Mouse (Mus musculus) MEL (cell line): ENCODE results near the gene Gm20388. TPM values are rescaled to one million over a fixed set of nuclear protein-coding genes. Genes with fewer than 3 reads are reported as not detected.

Experiments used
- DNase-seq: peaks from one replicate; pipeline ENCODE4 v3.0.0; 2011; ENCODE audit warnings: low read depth, low spot score
- H3K27ac ChIP-seq: 2 replicates; pipeline ENCODE4 v1.5.1; 2012; ENCODE audit warnings: low read depth, mild to moderate bottlenecking, control low read depth, low read length, moderate library complexity; ENCODE audit not compliant: control insufficient read depth
- H3K27me3 ChIP-seq, 2 experiments: fragments of 150-350 bp in 1 of 2; sonication (generic) in 1 of 2; 2 replicates each; pipeline ENCODE4 v1.6.1; 2012; ENCODE audit warnings: low read length in 2 of 2, mild to moderate bottlenecking in 2 of 2, improper control_type of control experiment in 1 of 2, moderate library complexity in 1 of 2; ENCODE audit not compliant: insufficient read depth in 2 of 2, control insufficient read depth in 1 of 2
- H3K36me3 ChIP-seq, 2 experiments: 2 replicates each; pipeline ENCODE4 v1.6.1; 2012 to 2014; ENCODE audit warnings: low read length in 2 of 2, improper control_type of control experiment in 1 of 2, inconsistent platforms in 1 of 2, mild to moderate bottlenecking in 1 of 2; ENCODE audit not compliant: insufficient read depth in 2 of 2, control insufficient read depth in 1 of 2
- H3K4me1 ChIP-seq, 2 experiments: fragments of 150-350 bp in 1 of 2; sonication (generic) in 1 of 2; 2 replicates each; pipeline ENCODE4 v1.6.1; 2012; ENCODE audit warnings: low read length in 2 of 2, improper control_type of control experiment in 1 of 2, mild to moderate bottlenecking in 1 of 2; ENCODE audit not compliant: insufficient read depth in 2 of 2, control insufficient read depth in 1 of 2
- H3K4me3 ChIP-seq, 2 experiments: fragments of 150-350 bp in 1 of 2; sonication (generic) in 1 of 2; 2 replicates each; pipeline ENCODE4 v1.5.1; 2012; ENCODE audit warnings: low read depth in 2 of 2, low read length in 2 of 2, mild to moderate bottlenecking in 2 of 2, moderate library complexity in 2 of 2, control low read depth in 1 of 2, improper control_type of control experiment in 1 of 2; ENCODE audit not compliant: control insufficient read depth in 1 of 2, insufficient read depth in 1 of 2
- H3K79me2 ChIP-seq: 2 replicates; pipeline ENCODE4 v1.6.1; 2012; ENCODE audit warnings: mild to moderate bottlenecking, low read length, moderate library complexity; ENCODE audit not compliant: control insufficient read depth, poor library complexity, insufficient read depth
- H3K9ac ChIP-seq: 2 replicates; pipeline ENCODE4 v1.6.1; 2012; ENCODE audit warnings: low read depth, mild to moderate bottlenecking, control low read depth, low read length, moderate library complexity; ENCODE audit not compliant: control insufficient read depth, poor library complexity, severe bottlenecking
- H3K9me3 ChIP-seq: fragments of 150-350 bp; sonication (generic); replicated peaks from 2 replicates; pipeline ENCODE4 v1.6.1; 2012; ENCODE audit warnings: mild to moderate bottlenecking, low read length, improper control_type of control experiment, moderate library complexity; ENCODE audit not compliant: insufficient read depth
- BHLHE40 ChIP-seq: IDR thresholded peaks from 2 replicates; pipeline ENCODE4 v1.6.1; 2012; ENCODE audit warnings: low read depth, mild to moderate bottlenecking, inconsistent platforms, low read length, improper control_type of control experiment, borderline replicate concordance
- CHD1 ChIP-seq: IDR thresholded peaks from 2 replicates; pipeline ENCODE4 v1.6.1; 2012; ENCODE audit warnings: low read depth, mild to moderate bottlenecking, inconsistent platforms, low read length, improper control_type of control experiment
- CTCF ChIP-seq, 3 experiments: IDR thresholded peaks in 2 of 3; conservative IDR thresholded peaks in 1 of 3; 2 replicates each; pipeline ENCODE4 v1.5.1; 2011 to 2012; ENCODE audit warnings: low read length in 3 of 3, low read depth in 2 of 3, mild to moderate bottlenecking in 2 of 3, improper control_type of control experiment in 1 of 3, inconsistent platforms in 1 of 3, mixed read lengths in 1 of 3, moderate library complexity in 1 of 3; ENCODE audit not compliant: control insufficient read depth in 1 of 3, insufficient read depth in 1 of 3, poor library complexity in 1 of 3, severe bottlenecking in 1 of 3
- E2F4 ChIP-seq: IDR thresholded peaks from 2 replicates; pipeline ENCODE4 v1.6.1; 2011; ENCODE audit warnings: low read depth, low read length, improper control_type of control experiment, borderline replicate concordance
- ELF1 ChIP-seq: IDR thresholded peaks from 2 replicates; pipeline ENCODE4 v1.6.1; 2014; ENCODE audit warnings: low read depth, mild to moderate bottlenecking, inconsistent platforms, low read length, improper control_type of control experiment, moderate library complexity
- GABPA ChIP-seq: IDR thresholded peaks from 2 replicates; pipeline ENCODE4 v1.6.1; 2012; ENCODE audit warnings: low read depth, mild to moderate bottlenecking, inconsistent platforms, low read length, improper control_type of control experiment, moderate library complexity
- GATA1 ChIP-seq: IDR thresholded peaks from 2 replicates; pipeline ENCODE4 v1.6.1; 2011; ENCODE audit warnings: low read depth, low read length, improper control_type of control experiment
- JUND ChIP-seq: IDR thresholded peaks from 2 replicates; pipeline ENCODE4 v1.6.1; 2011; ENCODE audit warnings: low read depth, mild to moderate bottlenecking, improper control_type of control experiment, low read length
- KAT2A ChIP-seq: conservative IDR thresholded peaks from 2 replicates; pipeline ENCODE4 v1.6.1; 2012; ENCODE audit warnings: low read depth, low read length, improper control_type of control experiment, inconsistent platforms
- MAX ChIP-seq: IDR thresholded peaks from 2 replicates; pipeline ENCODE4 v1.6.1; 2011; ENCODE audit warnings: low read length, improper control_type of control experiment
- MAZ ChIP-seq: IDR thresholded peaks from 2 replicates; pipeline ENCODE4 v1.6.1; 2012; ENCODE audit warnings: low read depth, mild to moderate bottlenecking, inconsistent platforms, low read length, improper control_type of control experiment
- MXI1 ChIP-seq: IDR thresholded peaks from 2 replicates; pipeline ENCODE4 v1.6.1; 2011; ENCODE audit warnings: mild to moderate bottlenecking, low read depth, low read length, improper control_type of control experiment
- NELFE ChIP-seq: IDR thresholded peaks from 2 replicates; pipeline ENCODE4 v1.6.1; 2011; ENCODE audit warnings: low read depth, low read length, improper control_type of control experiment
- POLR2A ChIP-seq, 2 experiments: IDR thresholded peaks; 2 replicates each; pipeline ENCODE4 v1.6.1; 2011 to 2012; ENCODE audit warnings: low read length in 2 of 2, mild to moderate bottlenecking in 2 of 2, control low read depth in 1 of 2, improper control_type of control experiment in 1 of 2, low read depth in 1 of 2, moderate library complexity in 1 of 2; ENCODE audit not compliant: control insufficient read depth in 1 of 2, insufficient read depth in 1 of 2, poor library complexity in 1 of 2
- POLR2AphosphoS2 ChIP-seq: IDR thresholded peaks from 2 replicates; pipeline ENCODE4 v1.6.1; 2011; ENCODE audit warnings: low read length, improper control_type of control experiment
- RAD21 ChIP-seq: IDR thresholded peaks from 2 replicates; pipeline ENCODE4 v1.6.1; 2011; ENCODE audit warnings: mild to moderate bottlenecking, low read depth, low read length, improper control_type of control experiment
- RCOR1 ChIP-seq: IDR thresholded peaks from 2 replicates; pipeline ENCODE4 v1.6.1; 2012; ENCODE audit warnings: low read depth, mild to moderate bottlenecking, inconsistent platforms, low read length, improper control_type of control experiment
- SIN3A ChIP-seq: IDR thresholded peaks from 2 replicates; pipeline ENCODE4 v1.6.1; 2012; ENCODE audit warnings: low read length, improper control_type of control experiment, inconsistent platforms
- SMC3 ChIP-seq: IDR thresholded peaks from 2 replicates; pipeline ENCODE4 v1.6.1; 2011; ENCODE audit warnings: low read depth, low read length, improper control_type of control experiment
- TAL1 ChIP-seq: IDR thresholded peaks from 2 replicates; pipeline ENCODE4 v1.6.1; 2012; ENCODE audit warnings: mild to moderate bottlenecking, inconsistent platforms, low read length, moderate library complexity, mixed read lengths
- UBTF ChIP-seq: IDR thresholded peaks from 2 replicates; pipeline ENCODE4 v1.6.1; 2012; ENCODE audit warnings: low read depth, mild to moderate bottlenecking, inconsistent platforms, low read length, improper control_type of control experiment, moderate library complexity, borderline replicate concordance; ENCODE audit not compliant: insufficient read depth
- USF1 ChIP-seq: IDR thresholded peaks from 2 replicates; pipeline ENCODE4 v1.6.1; 2014; ENCODE audit warnings: low read depth, mild to moderate bottlenecking, inconsistent platforms, low read length, improper control_type of control experiment, moderate library complexity
- USF2 ChIP-seq, 2 experiments: IDR thresholded peaks; 2 replicates each; pipeline ENCODE4 v1.6.1; 2011 to 2012; ENCODE audit warnings: improper control_type of control experiment in 2 of 2, low read length in 2 of 2, borderline replicate concordance in 1 of 2, inconsistent platforms in 1 of 2, low read depth in 1 of 2, mild to moderate bottlenecking in 1 of 2; ENCODE audit not compliant: insufficient read depth in 1 of 2
- ZC3H11A ChIP-seq: IDR thresholded peaks from 2 replicates; pipeline ENCODE4 v1.6.1; 2012; ENCODE audit warnings: low read depth, mild to moderate bottlenecking, inconsistent platforms, low read length, improper control_type of control experiment
- ZKSCAN1 ChIP-seq: IDR thresholded peaks from 2 replicates; pipeline ENCODE4 v1.6.1; 2012; ENCODE audit warnings: low read depth, mild to moderate bottlenecking, inconsistent platforms, low read length, improper control_type of control experiment, moderate library complexity
- ZMIZ1 ChIP-seq: IDR thresholded peaks from 2 replicates; pipeline ENCODE4 v1.6.1; 2012; ENCODE audit warnings: low read depth, mild to moderate bottlenecking, inconsistent platforms, low read length, improper control_type of control experiment, moderate library complexity
- polyA plus RNA-seq, 2 experiments: library from polyadenylated mRNA; stranded (reverse) in 1 of 2; unstranded in 1 of 2; fragments of >175 nt in 1 of 2; fragments of >200 nt in 1 of 2; gene quantifications; 2 replicates each; pipeline versions ENCODE4 v1.2.1 to v1.2.4; 2012; ENCODE audit warnings: low replicate concordance in 2 of 2, low read depth in 1 of 2; ENCODE audit not compliant: insufficient read length in 2 of 2, insufficient read depth in 1 of 2, missing spikeins in 1 of 2
- total RNA-seq: library from RNA; depleted of rRNA; stranded (reverse); fragments of 300-350 nt; gene quantifications from 2 replicates; pipeline ENCODE4 v1.2.3, GENCODE M21; 2012

The Gm20388 gene
- total and polyA plus RNA-seq, 3 experiments: 11.1 to 17.8 TPM; not detected in 1

DNA sequence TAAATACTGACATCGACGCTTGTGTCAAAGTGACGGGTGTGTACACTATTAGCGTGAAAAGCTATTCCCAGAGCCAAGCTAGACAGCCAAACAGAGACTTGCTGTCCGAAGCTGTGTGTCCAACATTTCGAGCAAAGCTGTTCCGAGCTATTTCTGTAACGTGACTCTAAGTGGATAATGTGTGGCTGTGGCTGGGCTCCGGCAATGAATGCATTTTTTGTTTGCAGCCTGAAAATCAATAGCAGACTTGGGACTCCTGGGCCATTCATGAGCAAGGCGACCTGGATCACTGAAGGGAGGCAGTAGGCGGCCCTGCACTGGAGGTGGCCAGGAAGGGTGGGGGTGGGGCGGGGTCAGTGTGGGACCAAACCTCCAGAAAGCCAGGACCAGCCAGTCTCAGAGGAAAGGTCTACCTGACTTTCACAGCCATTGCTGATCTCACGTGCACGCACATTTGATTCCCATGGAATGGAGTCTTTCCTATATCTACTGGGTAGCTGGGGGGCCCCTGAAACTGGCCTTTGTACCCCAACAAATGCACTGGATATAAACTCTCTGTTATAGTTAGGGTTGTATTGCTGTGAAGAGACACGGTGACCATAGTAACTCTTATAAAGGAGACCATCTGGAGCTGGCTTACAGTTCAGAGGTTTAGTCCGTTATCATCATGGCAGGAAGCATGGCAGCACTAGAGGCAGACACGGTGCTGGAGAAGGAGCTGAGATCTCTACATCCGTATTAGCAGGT is 1415.7 kb downstream of the Gm20388 start:
- Histone ChIP-seq H3K79me2 (no peaks in the 10 kb centered on the region), H3K9ac (no peak overlapping the region), H3K4me1 (no peaks in the 10 kb centered on the region), H3K27me3 (no peaks in the 10 kb centered on the region), H3K27ac (no peak overlapping the region), H3K4me3 (no peak overlapping the region), H3K36me3 (no peaks in the 10 kb centered on the region), H3K9me3 (no peaks in the 10 kb centered on the region)
- TF ChIP-seq NELFE (no peak), MXI1 (no peak), USF1 (no peak), UBTF (no peak), JUND (no peak), MAZ (no peak), SIN3A (no peak), ZKSCAN1 (no peak), CHD1 (no peak), SMC3 (no peak), POLR2A (IDR thresholded peaks at IDR 0.05; ENCODE audit: control insufficient read depth in 1 of 2, insufficient read depth in 1 of 2, low read depth in 1 of 2, low read length in 2 of 2, poor library complexity in 1 of 2) (no peak), E2F4 (no peak)
- DNase-seq: no peak

DNA sequence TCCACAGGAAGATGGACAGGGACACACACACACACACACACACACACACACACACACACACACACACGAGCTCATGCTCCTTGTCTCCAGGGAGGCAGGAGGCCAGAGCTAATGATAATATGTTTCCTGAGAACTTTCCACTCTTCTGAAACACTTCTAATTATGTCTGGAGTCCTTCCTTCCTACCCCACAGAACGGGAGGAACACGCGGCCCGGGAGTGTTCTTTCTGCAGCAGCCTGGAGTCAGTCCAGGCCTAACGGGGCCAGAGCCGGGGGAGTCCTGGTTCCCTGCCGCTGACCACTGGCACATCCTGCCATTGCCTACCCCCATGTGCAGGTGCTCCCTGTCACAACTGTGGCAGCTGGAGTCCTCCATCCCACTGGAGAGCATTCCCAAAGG is 1421.8 kb downstream of the Gm20388 start:
- Histone ChIP-seq H3K9ac (no peak overlapping the region), H3K4me3 (no peak overlapping the region), H3K27ac (no peak overlapping the region), H3K4me1 (no peaks in the 10 kb centered on the region), H3K79me2 (no peaks in the 10 kb centered on the region), H3K27me3 (no peaks in the 10 kb centered on the region), H3K9me3 (no peaks in the 10 kb centered on the region), H3K36me3 (no peaks in the 10 kb centered on the region)
- no peak for DNase-seq
- TF ChIP-seq BHLHE40 (no peak), RCOR1 (no peak), TAL1 (no peak), GABPA (no peak), UBTF (no peak), RAD21 (no peak), KAT2A (no peak), USF2 (IDR thresholded peaks at IDR 0.05; ENCODE audit: borderline replicate concordance in 1 of 2, insufficient read depth in 1 of 2, low read depth in 1 of 2, low read length in 2 of 2) (no peak), GATA1 (no peak), MAX (no peak), SMC3 (no peak), ZMIZ1 (no peak), POLR2AphosphoS2 (no peak), ELF1 (no peak), CTCF (IDR thresholded peaks at IDR 0.05 in 2 of 3, conservative IDR thresholded peaks at IDR 0.05 in 1 of 3; ENCODE audit: control insufficient read depth in 1 of 3, insufficient read depth in 1 of 3, low read depth in 2 of 3, low read length in 3 of 3, poor library complexity in 1 of 3, severe bottlenecking in 1 of 3) (no peak), USF1 (no peak), ZC3H11A (no peak), MAZ (no peak)
